Mouse (Mus musculus) olfactory bulb, adult 2 months (tissue): ENCODE measurements around the gene Aak1. TPM values are rescaled to one million over a fixed set of nuclear protein-coding genes. Genes with fewer than 3 reads are reported as not detected.
"Not testable (repeated sequence)": the region's sequence is repeated elsewhere in the genome, so short reads cannot be mapped to it uniquely, and the experiment has no call there.

Experiments
- H3K27ac ChIP-seq: fragments of 200-500 bp; 2 replicates; pipeline ENCODE4 v1.5.1; 2012; ENCODE audit warnings: low read depth, low read length; ENCODE audit not compliant: insufficient read depth
- H3K4me1 ChIP-seq: fragments of 200-500 bp; 2 replicates; pipeline ENCODE4 v1.6.1; 2012; ENCODE audit warnings: low read length; ENCODE audit not compliant: control insufficient read depth, insufficient read depth
- H3K4me3 ChIP-seq: fragments of 200-500 bp; 2 replicates; pipeline ENCODE4 v1.5.1; 2012; ENCODE audit warnings: mild to moderate bottlenecking, low read depth, low read length, moderate library complexity; ENCODE audit not compliant: insufficient read depth
- CTCF ChIP-seq: fragments of 200-500 bp; IDR thresholded peaks from 2 replicates; pipeline ENCODE4 v1.5.1; 2012; ENCODE audit warnings: low read depth, mild to moderate bottlenecking, low read length, moderate library complexity; ENCODE audit not compliant: insufficient read depth
- POLR2A ChIP-seq: fragments of 200-500 bp; IDR thresholded peaks from 2 replicates; pipeline ENCODE4 v1.6.1; 2012; ENCODE audit warnings: mild to moderate bottlenecking, low read depth, low read length, moderate library complexity; ENCODE audit not compliant: insufficient read depth
- WGBS: fragments of 180-500 bp; shearing (Covaris S2); methylation state at CpG from one replicate; pipeline ENCODE4 v1.1.7; 2018; 5-methylcytosine and 5-hydroxymethylcytosine counted together
- polyA plus RNA-seq: library from polyadenylated mRNA; stranded (reverse); fragments of >200 nt; gene quantifications from 2 replicates; pipeline ENCODE4 v1.2.4, GENCODE M21; 2012; ENCODE audit warnings: low replicate concordance; ENCODE audit not compliant: missing spikeins, insufficient read depth, insufficient read length

The Aak1 gene
- polyA plus RNA-seq, 1 experiment: 156 TPM

DNA sequence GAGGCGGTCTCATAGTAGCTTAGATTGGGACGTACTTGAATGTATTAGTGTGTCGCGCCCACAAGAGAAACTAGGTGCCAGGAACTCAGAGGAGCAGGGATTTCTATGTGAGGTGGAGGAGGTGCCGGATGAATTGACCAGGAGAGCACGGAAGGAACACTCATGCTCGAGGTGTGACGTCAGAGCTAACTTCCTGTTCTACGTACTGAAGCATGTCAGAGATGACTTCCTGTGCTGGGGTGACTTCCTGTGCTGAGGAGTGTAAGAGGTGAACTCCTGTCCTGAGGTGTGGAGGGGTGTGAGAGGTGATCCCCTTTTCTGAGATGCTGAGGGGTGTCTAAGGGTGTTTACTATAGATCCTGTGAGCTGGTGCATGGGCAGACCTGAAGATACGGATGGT lies 22.5 kb downstream of the Aak1 start:
- TF ChIP-seq CTCF (no peak), POLR2A (no peak)
- WGBS: 95% methylated on average over 10 of the region's 10 CpGs
- Histone ChIP-seq H3K4me3 (no peak overlapping the region), H3K27ac (no peak overlapping the region), H3K4me1 (peaks cover 11% of the 10 kb centered on the region)

GRCm38 (mm10) chr6:86874711-86875375 lies 25.5 kb downstream of the Aak1 start:
- WGBS: 74% methylated on average over 6 of the region's 6 CpGs
- no peak overlapping the region for H3K27ac ChIP-seq
- peaks cover 9% of the 10 kb centered on the region for H3K4me1 ChIP-seq
- TF ChIP-seq CTCF: no peak
- no peak for TF ChIP-seq POLR2A
- H3K4me3 ChIP-seq: no peak overlapping the region

DNA sequence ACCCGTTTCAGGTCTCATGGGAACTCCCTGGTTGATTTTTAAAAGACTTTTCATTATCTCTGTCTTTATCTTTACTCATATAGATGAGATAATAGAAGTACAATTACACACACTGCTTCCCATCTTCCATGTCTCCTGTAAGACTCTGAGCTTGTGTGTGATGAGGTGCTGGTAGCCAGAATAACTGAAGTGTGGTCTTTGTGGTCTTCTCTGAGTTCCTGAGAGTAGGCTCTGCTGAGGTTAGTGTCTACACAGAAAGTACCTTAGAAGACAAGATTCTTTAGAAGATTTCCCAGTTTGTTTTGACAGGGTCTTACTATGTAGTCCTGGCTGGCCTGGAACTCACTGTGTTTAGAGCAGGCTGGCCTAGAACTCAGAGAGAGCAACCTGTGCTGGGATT lies 27.1 kb downstream of the Aak1 start:
- WGBS: 50% methylated on average over 1 of the region's 1 CpGs
- TF ChIP-seq POLR2A: no peak
- TF ChIP-seq CTCF: no peak

GRCm38 (mm10) chr6:86878656-86879055 lies 29.3 kb downstream of the Aak1 start:
- not testable (repeated sequence) for H3K27ac ChIP-seq, H3K4me3 ChIP-seq, H3K4me1 ChIP-seq
- 87% methylated on average over 3 of the region's 3 CpGs for WGBS

More for the DNA sequence above, 27.1 kb downstream of the Aak1 start:
- H3K4me3 ChIP-seq: no peak overlapping the region
- no peak overlapping the region for H3K27ac ChIP-seq
- peaks cover 6% of the 10 kb centered on the region for H3K4me1 ChIP-seq

- WGBS: 37% methylated on average over 4 of the region's 4 CpGs
- TF ChIP-seq CTCF (no peak), POLR2A (no peak)
- H3K4me1 ChIP-seq: 0 out of 2 replicates have a peak, but pooled peaks cover 4% of the 10 kb centered on the region
- H3K4me3 ChIP-seq: no peak overlapping the region
- no peak overlapping the region for H3K27ac ChIP-seq
Observed at GRCm38 (mm10) chr6:86879314-86879713, 30.0 kb downstream of the Aak1 start.

DNA sequence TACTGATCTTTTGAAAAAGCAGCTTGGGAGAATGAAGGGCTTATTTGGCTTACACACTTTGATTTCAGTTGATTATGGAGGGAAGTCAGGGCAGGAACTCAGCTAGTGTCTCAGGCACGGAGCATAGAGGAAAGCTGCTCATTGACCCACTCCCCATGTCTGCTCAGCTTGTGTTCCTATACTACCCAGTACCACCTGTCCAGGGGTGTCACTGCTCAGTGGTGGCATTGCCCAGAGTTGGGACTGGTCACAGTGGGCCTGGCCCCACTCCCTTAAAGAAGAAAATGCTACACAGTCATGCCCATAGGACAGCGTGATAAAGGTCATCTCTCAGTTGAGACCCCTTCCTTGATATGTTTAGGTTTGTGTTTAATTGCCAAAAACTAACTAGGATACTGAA lies 34.9 kb downstream of the Aak1 start:
- no peak overlapping the region for H3K4me3 ChIP-seq
- no peak for TF ChIP-seq CTCF
- no peak for TF ChIP-seq POLR2A
- H3K4me1 ChIP-seq: 0 out of 2 replicates have a peak, but pooled peaks cover 4% of the 10 kb centered on the region
- no peak overlapping the region for H3K27ac ChIP-seq
- 76% methylated on average over 2 of the region's 2 CpGs for WGBS

DNA sequence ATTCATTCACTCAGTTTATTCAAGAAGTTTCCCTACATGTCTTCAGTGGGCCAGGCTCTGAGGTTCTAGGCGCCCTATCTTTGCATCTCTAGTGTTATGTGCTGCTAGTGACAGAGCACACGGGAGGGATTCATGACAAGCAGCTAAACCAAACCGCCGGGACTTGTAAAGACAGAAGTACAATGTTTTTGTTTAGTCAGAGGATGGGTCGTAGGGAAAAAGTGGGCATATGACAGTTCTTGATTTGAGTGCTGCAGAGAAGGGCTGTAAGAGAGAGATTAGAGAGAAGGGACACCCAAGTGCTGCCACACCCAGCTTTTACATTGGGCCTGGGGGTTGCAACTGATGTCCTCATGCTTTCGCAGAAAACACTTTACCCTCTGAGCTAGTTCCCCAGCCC lies 35.4 kb downstream of the Aak1 start:
- Histone ChIP-seq H3K27ac (no peak overlapping the region), H3K4me3 (no peak overlapping the region), H3K4me1 (0 out of 2 replicates have a peak, but pooled peaks cover 4% of the 10 kb centered on the region)
- TF ChIP-seq POLR2A: no peak
- TF ChIP-seq CTCF: no peak
- 89% methylated on average over 6 of the region's 6 CpGs for WGBS

GRCm38 (mm10) chr6:86885816-86886529 lies 36.7 kb downstream of the Aak1 start:
- Histone ChIP-seq H3K4me1 (0 out of 2 replicates have a peak, but pooled peaks cover 2% of the 10 kb centered on the region), H3K27ac (no peak overlapping the region), H3K4me3 (no peak overlapping the region)
- WGBS: 80% methylated on average over 6 of the region's 6 CpGs
- no peak for TF ChIP-seq POLR2A
- no peak for TF ChIP-seq CTCF

DNA sequence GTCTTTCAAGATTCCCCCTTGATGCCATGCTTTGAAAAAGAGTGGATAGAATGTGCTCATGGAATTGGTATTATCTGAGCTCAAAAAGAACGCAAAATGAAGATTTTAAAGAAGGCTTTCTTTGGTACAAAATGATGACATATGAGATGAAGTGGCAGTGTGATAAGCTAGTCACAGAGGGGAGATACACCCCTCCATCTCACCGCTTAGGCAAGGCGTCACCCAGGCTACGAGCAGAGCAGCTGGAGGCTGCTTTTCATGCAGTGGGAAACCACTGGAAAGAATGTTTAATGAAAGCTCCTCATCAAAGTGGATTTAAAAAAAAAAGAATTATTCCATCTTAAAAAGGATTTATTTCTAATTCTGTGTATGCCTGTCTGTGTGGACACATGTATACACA lies 37.5 kb downstream of the Aak1 start:
- H3K4me1 ChIP-seq: 0 out of 2 replicates have a peak, but pooled peaks cover 2% of the 10 kb centered on the region
- no peak overlapping the region for H3K27ac ChIP-seq
- H3K4me3 ChIP-seq: no peak overlapping the region
- TF ChIP-seq CTCF: no peak
- TF ChIP-seq POLR2A: no peak
- WGBS: 78% methylated on average over 4 of the region's 4 CpGs
